Mouse (Mus musculus) brain, embryonic 14.5 days (tissue): ENCODE results near the gene Wdr60.

Experiments
- CTCF ChIP-seq: fragments of 200-500 bp; IDR thresholded peaks from 2 replicates; pipeline ENCODE4 v1.5.1; 2012; ENCODE audit warnings: inconsistent platforms, mild to moderate bottlenecking, moderate library complexity, borderline replicate concordance; ENCODE audit not compliant: insufficient read depth, insufficient read length; ENCODE audit errors: extremely low read depth
- POLR2A ChIP-seq: fragments of 200-500 bp; IDR thresholded peaks from 2 replicates; pipeline ENCODE4 v1.6.1; 2012; ENCODE audit warnings: mild to moderate bottlenecking, inconsistent platforms, borderline replicate concordance; ENCODE audit not compliant: poor library complexity, insufficient read depth, insufficient read length, severe bottlenecking; ENCODE audit errors: extremely low read depth

DNA sequence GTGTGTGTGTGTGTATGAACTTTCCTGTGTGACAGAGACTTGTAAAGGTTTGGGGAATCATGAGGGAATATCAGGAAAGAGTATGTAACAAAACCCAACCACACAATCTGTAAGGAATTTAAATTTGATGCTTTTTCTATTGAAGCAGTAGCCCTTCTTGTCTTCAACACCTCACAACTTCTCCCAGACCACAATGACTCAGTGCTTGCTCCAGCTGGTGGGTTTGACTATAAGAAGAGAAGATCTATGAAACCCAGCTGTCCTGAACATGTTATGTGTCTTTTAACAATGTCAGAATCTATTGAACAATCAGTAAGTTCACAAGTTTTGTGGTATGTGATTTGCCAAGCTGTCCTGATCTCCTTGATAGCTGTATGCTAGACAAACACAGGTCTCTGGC is 97.5 kb downstream of the Wdr60 start:
- TF ChIP-seq CTCF (no peak), POLR2A (no peak)
